Mouse (Mus musculus): ENCODE data around the gene Perm1. TPM values are rescaled to one million over a fixed set of nuclear protein-coding genes. Genes with fewer than 3 reads are reported as not detected.
A peak's percentile ranks its signal among the peaks of the same experiment; 100 is the strongest.

Perm1 gene
- polyA plus RNA-seq, 1 experiment from 2014 or later = 0.35 TPM

GRCm38 (mm10) chr4:156197131-156197828 is 18.4 kb upstream of the Perm1 start, which contains the start of gene Agrn:
Agrn (minus strand) TSS chr4:156197488.
- WGBS = 0% methylated on average over 18 of the region's 88 CpGs
- peaks cover 39% of the 10 kb centered on the region for H3K4me1 ChIP-seq (ENCODE audit: control insufficient read depth, insufficient read depth, low read length)
- peak; percentile 80 for ATAC-seq
- peak within 1 kb of the TSS; percentile 90 for H3K27ac ChIP-seq (ENCODE audit: low read length)
- no peaks in the 10 kb centered on the region for H3K27me3 ChIP-seq (replicated peaks; ENCODE audit: control insufficient read depth, insufficient read depth, low read length)
- peak within 1 kb of the TSS; percentile 86 for H3K4me2 ChIP-seq (ENCODE audit: low read depth, low read length)
- H3K9ac ChIP-seq (ENCODE audit: low read depth, low read length) = peak within 1 kb of the TSS; percentile 89
- H3K9me3 ChIP-seq (ENCODE audit: control insufficient read depth, low read length) = no peaks in the 10 kb centered on the region
- no peaks in the 10 kb centered on the region for H3K36me3 ChIP-seq (ENCODE audit: control insufficient read depth, insufficient read depth, low read length)
- H3K4me3 ChIP-seq (ENCODE audit: low read length) = peak within 1 kb of the TSS; percentile 93

GRCm38 (mm10) chr4:156197829-156198205 is 17.9 kb upstream of the Perm1 start:
- H3K4me3 ChIP-seq (ENCODE audit: low read length) = peak overlapping the region; percentile 60
- under 1% methylated on average over 26 of the region's 26 CpGs for WGBS
- H3K4me1 ChIP-seq (ENCODE audit: control insufficient read depth, insufficient read depth, low read length) = peaks cover 39% of the 10 kb centered on the region
- peaks cover 3% of the 10 kb centered on the region; the same call in 1 of the 2 replicates for H3K27me3 ChIP-seq (replicated peaks; ENCODE audit: control insufficient read depth, insufficient read depth, low read length)
- H3K36me3 ChIP-seq (ENCODE audit: control insufficient read depth, insufficient read depth, low read length) = no peaks in the 10 kb centered on the region
- peak overlapping the region; percentile 90 for H3K27ac ChIP-seq (ENCODE audit: low read length)
- peak overlapping the region; percentile 69 for H3K9ac ChIP-seq (ENCODE audit: low read depth, low read length)
- no peaks in the 10 kb centered on the region for H3K9me3 ChIP-seq (ENCODE audit: control insufficient read depth, low read length)
- peak; percentile 89 for ATAC-seq
- peak overlapping the region; percentile 71 for H3K4me2 ChIP-seq (ENCODE audit: low read depth, low read length)

GRCm38 (mm10) chr4:156200623-156201475 is 14.8 kb upstream of the Perm1 start, which contains the start of gene Isg15:
Isg15 (minus strand) TSS chr4:156200818.
- Histone ChIP-seq H3K9ac (ENCODE audit: low read depth, low read length) (no peak within 1 kb of the TSS), H3K4me2 (ENCODE audit: low read depth, low read length) (peak within 1 kb of the TSS; percentile 36; the same call in 1 of the 2 replicates), H3K4me1 (ENCODE audit: control insufficient read depth, insufficient read depth, low read length) (peaks cover 20% of the 10 kb centered on the region), H3K4me3 (ENCODE audit: low read length) (no peak within 1 kb of the TSS), H3K27ac (ENCODE audit: low read length) (no peak within 1 kb of the TSS), H3K36me3 (ENCODE audit: control insufficient read depth, insufficient read depth, low read length) (no peaks in the 10 kb centered on the region), H3K9me3 (ENCODE audit: control insufficient read depth, low read length) (no peaks in the 10 kb centered on the region), H3K27me3 (replicated peaks; ENCODE audit: control insufficient read depth, insufficient read depth, low read length) (peaks cover 23% of the 10 kb centered on the region)
- 58% methylated on average over 10 of the region's 10 CpGs for WGBS
- ATAC-seq = no peak

- Histone ChIP-seq H3K27ac (ENCODE audit: low read length) (peak overlapping the region; percentile 48; the same call in 1 of the 2 replicates), H3K4me1 (ENCODE audit: control insufficient read depth, insufficient read depth, low read length) (peaks cover 17% of the 10 kb centered on the region), H3K4me3 (ENCODE audit: low read length) (peak overlapping the region; percentile 63), H3K27me3 (replicated peaks; ENCODE audit: control insufficient read depth, insufficient read depth, low read length) (peaks cover 23% of the 10 kb centered on the region), H3K9ac (ENCODE audit: low read depth, low read length) (peak overlapping the region; percentile 66), H3K4me2 (ENCODE audit: low read depth, low read length) (peak overlapping the region; percentile 96), H3K36me3 (ENCODE audit: control insufficient read depth, insufficient read depth, low read length) (no peaks in the 10 kb centered on the region), H3K9me3 (ENCODE audit: control insufficient read depth, low read length) (no peaks in the 10 kb centered on the region)
- no peak for ATAC-seq
- 37% methylated on average over 12 of the region's 12 CpGs for WGBS
Measured at GRCm38 (mm10) chr4:156202462-156202893, 13.2 kb upstream of the Perm1 start.

- H3K27ac ChIP-seq (ENCODE audit: low read length) = peak within 1 kb of the TSS; percentile 66
- H3K4me1 ChIP-seq (ENCODE audit: control insufficient read depth, insufficient read depth, low read length) = peaks cover 14% of the 10 kb centered on the region
- peak within 1 kb of the TSS; percentile 63 for H3K4me3 ChIP-seq (ENCODE audit: low read length)
- H3K9me3 ChIP-seq (ENCODE audit: control insufficient read depth, low read length) = no peaks in the 10 kb centered on the region
- 0% methylated on average over 38 of the region's 39 CpGs for WGBS
- H3K9ac ChIP-seq (ENCODE audit: low read depth, low read length) = peak within 1 kb of the TSS; percentile 66
- H3K4me2 ChIP-seq (ENCODE audit: low read depth, low read length) = peak within 1 kb of the TSS; percentile 96
- ATAC-seq = peak; percentile 78
- H3K27me3 ChIP-seq (replicated peaks; ENCODE audit: control insufficient read depth, insufficient read depth, low read length) = peaks cover 23% of the 10 kb centered on the region
- H3K36me3 ChIP-seq (ENCODE audit: control insufficient read depth, insufficient read depth, low read length) = no peaks in the 10 kb centered on the region
Measured at GRCm38 (mm10) chr4:156203001-156203412, 12.7 kb upstream of the Perm1 start, which contains the start of gene AW011738. AW011738 (plus strand) TSS chr4:156203304.

- H3K9me3 ChIP-seq (ENCODE audit: control insufficient read depth, low read length) = no peaks in the 10 kb centered on the region
- peaks cover 13% of the 10 kb centered on the region for H3K4me1 ChIP-seq (ENCODE audit: control insufficient read depth, insufficient read depth, low read length)
- H3K4me2 ChIP-seq (ENCODE audit: low read depth, low read length) = peak overlapping the region; percentile 96
- H3K36me3 ChIP-seq (ENCODE audit: control insufficient read depth, insufficient read depth, low read length) = no peaks in the 10 kb centered on the region
- ATAC-seq = peak; percentile 46
- WGBS = under 1% methylated on average over 49 of the region's 49 CpGs
- peak overlapping the region; percentile 63 for H3K4me3 ChIP-seq (ENCODE audit: low read length)
- H3K27me3 ChIP-seq (replicated peaks; ENCODE audit: control insufficient read depth, insufficient read depth, low read length) = peaks cover 23% of the 10 kb centered on the region
- H3K9ac ChIP-seq (ENCODE audit: low read depth, low read length) = peak overlapping the region; percentile 66
- peak overlapping the region; percentile 66 for H3K27ac ChIP-seq (ENCODE audit: low read length)
Measured at GRCm38 (mm10) chr4:156203413-156204131, 12.1 kb upstream of the Perm1 start.

GRCm38 (mm10) chr4:156208872-156209271 is 6.8 kb upstream of the Perm1 start:
- WGBS = 81% methylated on average over 4 of the region's 4 CpGs
- H3K27me3 ChIP-seq (replicated peaks; ENCODE audit: control insufficient read depth, insufficient read depth, low read length) = peaks cover 13% of the 10 kb centered on the region
- no peak overlapping the region for H3K4me3 ChIP-seq (ENCODE audit: low read length)
- no peak overlapping the region for H3K9ac ChIP-seq (ENCODE audit: low read depth, low read length)
- H3K27ac ChIP-seq (ENCODE audit: low read length) = no peak overlapping the region
- no peak for ATAC-seq
- H3K9me3 ChIP-seq (ENCODE audit: control insufficient read depth, low read length) = no peaks in the 10 kb centered on the region
- H3K36me3 ChIP-seq (ENCODE audit: control insufficient read depth, insufficient read depth, low read length) = no peaks in the 10 kb centered on the region
- peaks cover under 1% of the 10 kb centered on the region; the same call in 1 of the 2 replicates for H3K4me1 ChIP-seq (ENCODE audit: control insufficient read depth, insufficient read depth, low read length)
- no peak overlapping the region for H3K4me2 ChIP-seq (ENCODE audit: low read depth, low read length)

- Histone ChIP-seq H3K9ac (ENCODE audit: low read depth, low read length) (no peak overlapping the region), H3K4me1 (ENCODE audit: control insufficient read depth, insufficient read depth, low read length) (no peaks in the 10 kb centered on the region), H3K9me3 (ENCODE audit: control insufficient read depth, low read length) (no peaks in the 10 kb centered on the region), H3K36me3 (ENCODE audit: control insufficient read depth, insufficient read depth, low read length) (no peaks in the 10 kb centered on the region), H3K27me3 (replicated peaks; ENCODE audit: control insufficient read depth, insufficient read depth, low read length) (peaks cover 2% of the 10 kb centered on the region; the same call in 1 of the 2 replicates), H3K4me2 (ENCODE audit: low read depth, low read length) (no peak overlapping the region), H3K4me3 (ENCODE audit: low read length) (no peak overlapping the region), H3K27ac (ENCODE audit: low read length) (no peak overlapping the region)
- 67% methylated on average over 13 of the region's 13 CpGs for WGBS
- no peak for ATAC-seq
Measured at GRCm38 (mm10) chr4:156209963-156210635, 5.6 kb upstream of the Perm1 start.

Data from intestine, embryonic 16.5 days (tissue).